Mouse (Mus musculus): ENCODE measurements at regions not wholly inside any gene's neighbourhood (a gene's known extent, or its start where the extent isn't known, plus 50 kb on each side); places are given as distances from the start of the nearest gene placed in this dataset.

- no peak for DNase-seq (ENCODE audit: low spot score in 2 of 2)
Observed at GRCm38 (mm10) chr1:169157496-169157895, 373.8 kb downstream of the Nuf2 start.

- DNase-seq (ENCODE audit: low spot score in 2 of 2) = no peak
Observed at GRCm38 (mm10) chr1:169156875-169157274, 374.4 kb downstream of the Nuf2 start.

GRCm38 (mm10) chr1:169155484-169156459, 375.5 kb downstream of the Nuf2 start:
- peak; percentile 70 to 74 for DNase-seq (ENCODE audit: low spot score in 2 of 2)

- DNase-seq (ENCODE audit: low spot score in 2 of 2) = no peak
Observed at GRCm38 (mm10) chr1:169142216-169142615, 389.0 kb downstream of the Nuf2 start.

- DNase-seq (ENCODE audit: low spot score in 2 of 2) = no peak
Observed at GRCm38 (mm10) chr1:169140056-169140455, 391.2 kb downstream of the Nuf2 start.

- no peak for DNase-seq (ENCODE audit: low spot score in 2 of 2)
Observed at GRCm38 (mm10) chr1:169139507-169139906, 391.8 kb downstream of the Nuf2 start.

GRCm38 (mm10) chr1:169139184-169139486, 392.1 kb downstream of the Nuf2 start:
- no peak for DNase-seq (ENCODE audit: low spot score in 2 of 2)

GRCm38 (mm10) chr1:169138404-169139183, 392.7 kb downstream of the Nuf2 start:
- no peak for DNase-seq (ENCODE audit: low spot score in 2 of 2)

- DNase-seq (ENCODE audit: low spot score in 2 of 2) = no peak
Observed at GRCm38 (mm10) chr1:169135542-169135941, 395.7 kb downstream of the Nuf2 start.

- DNase-seq (ENCODE audit: low spot score in 2 of 2) = no peak
Observed at GRCm38 (mm10) chr1:169103669-169104068, 427.6 kb downstream of the Nuf2 start.

- no peak for DNase-seq (ENCODE audit: low spot score in 2 of 2)
Observed at GRCm38 (mm10) chr1:169103113-169103512, 428.2 kb downstream of the Nuf2 start.

GRCm38 (mm10) chr1:169099221-169099620, 432.0 kb downstream of the Nuf2 start:
- DNase-seq (ENCODE audit: low spot score in 2 of 2) = no peak

- no peak for DNase-seq (ENCODE audit: low spot score in 2 of 2)
Observed at GRCm38 (mm10) chr1:169096737-169097136, 434.5 kb downstream of the Nuf2 start.

GRCm38 (mm10) chr1:169093602-169094354, 437.5 kb downstream of the Nuf2 start:
- peak in 1 of 2 experiments; percentile 6 for DNase-seq (ENCODE audit: low spot score in 2 of 2)

GRCm38 (mm10) chr1:169086032-169086431, 445.2 kb downstream of the Nuf2 start:
- no peak for DNase-seq (ENCODE audit: low spot score in 2 of 2)

GRCm38 (mm10) chr1:169080686-169081085, 450.6 kb downstream of the Nuf2 start:
- no peak for DNase-seq (ENCODE audit: low spot score in 2 of 2)

GRCm38 (mm10) chr1:169077228-169077627, 454.0 kb downstream of the Nuf2 start:
- DNase-seq (ENCODE audit: low spot score in 2 of 2) = no peak

- DNase-seq (ENCODE audit: low spot score in 2 of 2) = no peak
Observed at GRCm38 (mm10) chr1:169076006-169076405, 455.3 kb downstream of the Nuf2 start.

- DNase-seq (ENCODE audit: low spot score in 2 of 2) = no peak
Observed at GRCm38 (mm10) chr1:169071366-169071765, 459.9 kb downstream of the Nuf2 start.

GRCm38 (mm10) chr1:169069647-169070046, 461.6 kb downstream of the Nuf2 start:
- DNase-seq (ENCODE audit: low spot score in 2 of 2) = no peak

- DNase-seq (ENCODE audit: low spot score in 2 of 2) = no peak
Observed at GRCm38 (mm10) chr1:169066795-169067194, 464.5 kb downstream of the Nuf2 start.

Measured in left cerebral cortex, adult 18-20 months (tissue).